Mouse (Mus musculus) layer of hippocampus, adult 8-10 months (tissue): ENCODE measurements at regions not wholly inside any gene's neighbourhood (a gene's known extent, or its start where the extent isn't known, plus 50 kb on each side); places are given as distances from the start of the nearest gene placed in this dataset.

Experiments used
- DNase-seq, 2 experiments: peaks; one replicate each; pipeline ENCODE4 v3.0.0; 2022; ENCODE audit warnings: low spot score in 2 of 2

DNA sequence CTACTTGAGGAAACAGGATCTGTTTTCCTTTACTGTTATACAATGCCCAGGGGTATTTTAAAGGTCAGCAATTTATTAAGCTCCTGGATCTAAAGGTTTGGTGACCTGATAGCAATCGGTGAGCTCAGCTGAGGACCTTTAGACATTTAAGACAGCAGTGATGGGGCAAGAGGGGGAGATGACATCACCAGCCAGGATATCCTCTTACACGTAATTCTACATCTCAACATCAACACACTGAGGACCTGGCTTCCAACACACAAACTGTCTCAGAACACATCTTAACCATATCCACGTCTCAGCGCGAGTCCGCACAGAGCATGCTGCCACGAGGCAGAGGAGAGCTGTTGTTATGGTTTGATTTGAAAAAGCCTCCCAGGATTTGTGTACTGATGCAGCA, 69.2 kb downstream of the Nhlrc3 start:
- no peak for DNase-seq

DNA sequence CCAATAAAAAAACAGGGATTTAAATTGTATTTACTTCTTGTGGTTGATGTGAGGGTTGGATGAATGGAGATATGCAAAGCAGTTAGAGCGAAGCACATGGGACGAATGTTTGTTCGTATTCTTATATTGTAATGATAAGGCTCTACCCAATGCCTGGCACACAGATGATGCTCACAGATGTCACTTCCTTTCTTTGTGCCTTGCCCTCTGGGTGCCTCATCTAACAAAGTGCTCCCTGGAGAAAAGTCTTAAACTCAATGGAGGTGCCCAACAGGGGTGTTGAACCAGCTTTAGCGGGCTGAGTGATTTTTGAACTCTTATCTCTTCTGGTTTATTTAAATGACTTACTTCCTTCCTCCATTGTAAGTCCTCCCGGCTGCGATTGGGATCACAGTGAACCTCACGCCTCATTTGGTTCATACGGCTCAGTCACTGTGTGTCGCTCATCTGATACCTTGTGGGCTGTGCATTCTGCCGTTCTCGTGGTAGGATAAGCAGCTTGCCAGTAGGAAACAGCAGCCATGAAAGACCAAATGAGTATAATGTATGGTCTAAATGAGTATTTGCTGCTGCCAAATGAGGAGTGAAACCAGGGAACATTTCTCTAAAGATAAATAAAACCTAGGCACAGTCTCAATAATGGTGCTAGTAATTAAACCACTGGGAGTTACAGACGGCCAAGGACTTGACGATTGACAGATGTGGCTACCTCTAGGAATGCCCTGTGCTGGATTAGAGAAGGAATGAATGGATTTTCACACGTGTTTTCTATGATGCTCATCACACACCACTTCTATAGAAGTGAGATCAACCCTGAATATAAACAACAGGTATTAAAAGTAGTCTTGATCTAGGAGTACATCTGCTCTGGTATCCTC, 81.2 kb downstream of the Nhlrc3 start:
- DNase-seq = no peak

DNA sequence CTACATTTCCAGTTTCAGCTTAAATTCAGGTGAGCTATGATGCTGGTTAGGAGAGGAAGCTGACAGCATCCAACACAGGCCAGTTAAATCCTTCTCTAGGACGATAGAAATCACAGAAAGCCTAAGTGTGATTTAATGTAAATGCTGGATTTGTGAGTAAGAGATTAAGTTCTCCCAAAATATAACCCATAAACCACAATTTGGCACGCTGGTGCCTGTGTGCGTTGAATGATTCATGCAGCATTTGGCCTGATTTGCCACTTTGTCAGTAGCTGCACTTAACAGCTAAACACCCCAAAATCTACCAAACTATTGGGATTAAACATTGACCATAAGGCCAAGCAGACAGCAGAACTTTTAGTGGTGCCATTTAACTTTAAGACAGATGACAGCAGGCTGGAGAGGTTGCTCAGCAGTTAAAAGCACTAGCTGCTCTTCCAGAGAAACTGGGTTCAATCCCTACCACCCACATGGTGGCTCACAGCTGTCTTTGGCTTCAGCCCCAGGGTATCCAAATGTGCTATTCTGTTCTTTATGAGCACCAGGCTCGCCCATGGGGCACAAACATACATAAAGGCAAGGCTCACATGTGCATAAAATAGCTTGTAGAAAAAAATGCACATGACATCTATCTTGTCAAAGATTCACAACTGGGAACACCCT, 83.5 kb downstream of the Nhlrc3 start:
- peak; percentile 12 to 23 for DNase-seq

GRCm38 (mm10) chr3:53376864-53377447, 86.2 kb downstream of the Nhlrc3 start:
- DNase-seq = peak; percentile 70 to 74

GRCm38 (mm10) chr3:53372887-53373286, 90.2 kb downstream of the Nhlrc3 start:
- no peak for DNase-seq

DNA sequence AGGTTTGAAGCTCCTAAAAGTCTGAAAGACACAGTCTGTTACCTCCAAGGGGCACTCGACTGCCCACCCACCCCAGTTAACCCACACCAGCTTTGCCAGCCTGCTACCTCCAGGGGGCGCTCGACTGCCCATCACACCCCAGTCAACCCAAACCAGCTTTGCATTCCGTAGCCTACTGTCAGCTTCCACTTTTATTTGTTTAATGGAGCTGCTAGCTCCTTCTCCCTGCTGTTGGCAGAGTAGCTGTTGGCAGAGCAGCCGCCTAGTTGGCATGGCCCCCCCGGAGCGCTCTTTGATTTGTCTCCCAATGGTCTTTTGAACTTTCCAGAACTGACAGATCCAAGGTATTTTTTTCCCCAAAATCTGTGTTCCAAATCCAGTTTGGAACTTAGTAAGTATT, 91.2 kb downstream of the Nhlrc3 start:
- peak in 1 of 2 experiments; percentile 10 for DNase-seq

DNA sequence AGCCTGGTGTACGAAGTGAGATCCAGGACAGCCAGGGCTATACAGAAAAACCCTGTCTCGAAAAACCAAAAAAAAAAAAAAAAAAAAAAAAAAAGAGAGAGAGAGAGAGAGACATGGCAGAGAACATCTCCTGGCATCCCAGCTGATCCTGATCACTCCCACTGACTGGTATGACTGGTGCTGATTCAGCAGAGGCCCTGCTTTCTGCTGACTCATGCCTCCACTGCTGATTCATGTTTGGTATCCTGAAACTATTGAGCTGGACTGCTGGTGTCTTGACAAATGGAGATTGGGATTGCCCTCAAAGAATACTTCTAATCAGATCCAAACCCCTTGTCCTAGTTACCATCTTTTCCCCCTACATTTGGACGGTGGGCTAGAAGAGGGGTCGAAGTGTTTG, 101.9 kb downstream of the Nhlrc3 start:
- no peak for DNase-seq

- no peak for DNase-seq
Measured at GRCm38 (mm10) chr3:53353693-53354092, 109.4 kb downstream of the Nhlrc3 start.

- no peak for DNase-seq
Measured at GRCm38 (mm10) chr3:53353282-53353681, 109.8 kb downstream of the Nhlrc3 start.

DNA sequence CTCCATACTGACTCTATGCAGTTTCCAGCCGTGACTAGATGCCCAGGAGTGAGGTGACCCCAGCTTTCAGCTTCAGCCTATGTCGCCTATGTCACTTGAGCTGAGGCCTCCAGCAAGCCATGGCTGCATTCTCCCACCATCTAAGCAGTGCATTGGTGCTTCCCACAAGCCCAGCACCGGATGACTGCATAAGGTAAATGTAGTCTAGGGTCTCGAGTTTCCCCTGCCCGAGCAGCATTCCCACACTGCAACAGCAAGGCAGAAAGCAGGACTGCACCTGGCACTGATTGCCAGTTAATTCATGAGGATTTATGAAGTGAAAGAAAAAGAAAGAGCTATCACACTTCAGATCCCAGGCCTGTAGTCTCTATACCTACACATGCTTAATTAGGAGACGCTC, 119.5 kb downstream of the Nhlrc3 start:
- DNase-seq = no peak

GRCm38 (mm10) chr3:53341304-53342206, 121.6 kb downstream of the Nhlrc3 start:
- no peak for DNase-seq

DNA sequence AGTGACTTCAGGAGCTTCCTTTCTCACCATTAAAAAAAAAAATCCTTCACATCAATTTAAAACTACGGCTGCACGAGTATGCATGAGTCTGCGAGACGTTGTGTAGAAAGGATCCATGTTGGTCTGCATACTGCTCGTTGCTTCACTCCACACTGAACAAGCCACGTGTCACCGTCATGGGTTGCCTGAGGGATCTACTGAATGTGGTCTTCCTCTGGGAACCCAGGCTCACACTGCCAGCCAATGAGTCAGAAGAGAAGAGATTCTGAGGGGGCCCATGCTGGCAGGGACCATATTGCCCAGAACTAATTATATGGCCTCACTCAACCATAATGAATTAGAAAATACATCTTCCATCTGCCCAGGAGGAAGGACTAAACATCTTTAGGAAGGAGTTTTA, 124.6 kb downstream of the Nhlrc3 start:
- DNase-seq = no peak

DNA sequence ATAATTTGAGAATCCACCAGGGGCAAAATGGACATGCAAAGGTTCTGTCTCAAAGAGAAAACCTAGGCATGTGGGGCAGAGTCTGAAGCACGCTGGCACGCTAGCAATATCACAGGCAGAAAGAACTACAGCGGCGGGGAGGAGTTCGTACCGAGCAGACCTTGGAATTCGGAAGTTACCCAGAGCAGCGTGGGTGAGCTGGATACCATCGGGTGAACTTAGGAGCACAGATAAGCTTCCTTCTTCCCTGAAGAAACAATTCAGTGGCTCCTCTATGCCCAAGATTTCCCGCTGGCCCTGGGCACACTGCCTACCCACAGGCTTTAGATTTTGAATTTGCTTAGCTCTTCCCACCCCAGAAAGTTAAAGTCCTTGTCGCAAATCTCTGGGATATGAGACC, 129.1 kb downstream of the Nhlrc3 start:
- no peak for DNase-seq

GRCm38 (mm10) chr3:53329528-53329927, 133.6 kb downstream of the Nhlrc3 start:
- no peak for DNase-seq

- no peak for DNase-seq
Measured at GRCm38 (mm10) chr3:53327424-53327823, 135.7 kb downstream of the Nhlrc3 start.

- no peak for DNase-seq
Measured at GRCm38 (mm10) chr3:53326967-53327366, 136.2 kb downstream of the Nhlrc3 start.

DNA sequence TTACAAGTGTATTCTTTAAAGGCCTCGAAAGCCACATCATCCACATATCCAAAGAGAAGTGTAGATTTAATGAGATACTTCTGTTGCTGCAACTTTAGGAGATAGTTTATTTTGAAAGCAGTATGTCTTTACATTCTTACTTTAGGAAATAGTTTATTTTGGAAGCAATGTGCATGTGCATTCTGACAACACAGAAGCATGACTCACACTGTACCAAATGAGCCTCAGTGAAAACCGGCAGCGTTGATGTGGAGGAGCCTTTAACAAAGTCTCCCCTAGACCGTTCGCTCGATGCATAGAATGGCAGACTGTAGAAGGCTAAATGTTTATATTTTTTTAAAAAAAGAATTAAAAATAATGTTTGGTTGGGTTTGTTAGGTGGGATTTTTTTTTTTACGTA, 138.1 kb downstream of the Nhlrc3 start:
- DNase-seq = no peak

GRCm38 (mm10) chr3:53324386-53324785, 138.7 kb downstream of the Nhlrc3 start:
- no peak for DNase-seq

- DNase-seq = no peak
Measured at GRCm38 (mm10) chr3:53315449-53315848, 147.7 kb downstream of the Nhlrc3 start.
